Mouse (Mus musculus) ES-E14 (cell line): ENCODE results near the gene Rptor.

Experiments used
- CHD2 ChIP-seq: IDR thresholded peaks from 2 replicates; pipeline ENCODE4 v1.6.1; 2014; ENCODE audit warnings: mild to moderate bottlenecking, low read depth, low read length, inconsistent platforms
- ZC3H11A ChIP-seq: IDR thresholded peaks from 2 replicates; pipeline ENCODE4 v1.6.1; 2012; ENCODE audit warnings: low read depth, mild to moderate bottlenecking, inconsistent platforms, low read length, borderline replicate concordance

DNA sequence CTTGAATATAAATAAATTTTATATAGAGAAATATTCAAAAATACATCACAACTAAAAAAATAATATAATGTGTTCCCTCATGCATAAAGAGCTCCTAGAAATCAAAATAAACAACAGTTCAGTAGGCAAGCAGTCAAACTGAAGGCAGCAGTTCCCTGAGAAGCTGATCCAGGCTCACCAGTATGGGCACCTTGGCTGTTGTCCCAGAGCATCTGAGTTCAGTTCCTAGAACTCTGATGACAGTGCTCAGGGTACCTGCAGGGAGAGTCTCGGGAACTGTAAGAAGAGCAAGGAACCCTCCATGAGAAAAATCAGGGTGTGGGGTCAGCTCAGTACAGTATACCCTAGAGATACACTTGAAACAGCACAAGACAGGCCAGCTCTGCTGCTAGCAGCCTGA, 235.1 kb downstream of the Rptor start:
- TF ChIP-seq ZC3H11A (no peak), CHD2 (no peak)
